In genomic region chr1:42707196-42707595, GRCm38 (mm10) we compare ENCODE assay signal across 20 mouse cellular contexts. TPM values are rescaled to one million over a fixed set of nuclear protein-coding genes. Genes with fewer than 3 reads are reported as not detected.
DNase-seq lines count a peak whose midpoint lies in the region; ATAC-seq and TF ChIP-seq lines count a peak whose summit lies in the region.
"Had no signal": no experiment of that assay in that cellular context is flagged by ENCODE, and none has a peak within 500 bp of the region (broad histone marks: within the 10 kb centered on the region; RNA-seq: fewer than 3 reads in every experiment).

No protein-coding gene starts in this region.

- WGBS in neural tube, embryonic 11.5 days: 3% methylated on average over 5 of the region's 5 CpGs
- 9% methylated on average over 5 of the region's 5 CpGs for WGBS in forebrain, embryonic 16.5 days
- WGBS in hindbrain, postnatal 0 days: 20% methylated on average over 5 of the region's 5 CpGs
- WGBS in neural tube, embryonic 13.5 days: 6% methylated on average over 5 of the region's 5 CpGs

- TF ChIP-seq CTCF in hindbrain, postnatal 0 days (IDR thresholded peaks at IDR 0.05; ENCODE audit: low read depth): no peak

- H3K9ac ChIP-seq in neural tube, embryonic 11.5 days (ENCODE audit: low read length): no peak overlapping the region
- H3K9ac ChIP-seq in forebrain, embryonic 16.5 days (replicated peaks; ENCODE audit: low read depth, low read length): peak overlapping the region; percentile 49
- H3K9ac ChIP-seq in hindbrain, postnatal 0 days (replicated peaks; ENCODE audit: low read length): no peak overlapping the region
- H3K9ac ChIP-seq in neural tube, embryonic 13.5 days: no peak overlapping the region
- H3K9ac ChIP-seq: heart, embryonic 13.5 days; limb, embryonic 13.5 days had no signal

- peaks cover 45% of the 10 kb centered on the region for H3K27me3 ChIP-seq in neural tube, embryonic 11.5 days (ENCODE audit: control insufficient read depth, insufficient read depth, low read length)
- H3K27me3 ChIP-seq in forebrain, embryonic 16.5 days (replicated peaks; ENCODE audit: control insufficient read depth, insufficient read depth, low read length): no peaks in the 10 kb centered on the region
- H3K27me3 ChIP-seq in hindbrain, postnatal 0 days (ENCODE audit: insufficient read depth, low read length): peaks cover 6% of the 10 kb centered on the region; the same call in 1 of the 2 replicates
- peaks cover 55% of the 10 kb centered on the region for H3K27me3 ChIP-seq in neural tube, embryonic 13.5 days
- H3K27me3 ChIP-seq: CH12.LX had no signal

- DNase-seq in neural tube, embryonic 11.5 days (ENCODE audit: low spot score): no peak
- DNase-seq in neural tube, embryonic 10.5 days (ENCODE audit: extremely low spot score, low spot score): no peak
- DNase-seq in hindbrain, postnatal 0 days (ENCODE audit: low spot score): peak; percentile 46
- no peak for DNase-seq in ovary, postnatal 14 days (ENCODE audit: low spot score)
- no peak for DNase-seq in spleen, adult 12 weeks (ENCODE audit: low spot score)
- no peak for DNase-seq in heart, adult 9 months (ENCODE audit: low spot score in 2 of 2)
- DNase-seq: cerebellum, adult 2 months; gastrocnemius, postnatal 10 days; retina, postnatal 1 day had no signal

- no peak overlapping the region for H3K4me3 ChIP-seq in neural tube, embryonic 11.5 days (ENCODE audit: low read depth, low read length)
- peak overlapping the region; percentile 8 for H3K4me3 ChIP-seq in forebrain, embryonic 16.5 days (replicated peaks; ENCODE audit: low read length)
- no peak overlapping the region for H3K4me3 ChIP-seq in hindbrain, postnatal 0 days (ENCODE audit: low read length)
- H3K4me3 ChIP-seq in neural tube, embryonic 13.5 days: no peak overlapping the region
- H3K4me3 ChIP-seq: heart, embryonic 13.5 days; left cerebral cortex, adult 2 months; limb, embryonic 13.5 days had no signal

- ATAC-seq in neural tube, embryonic 11.5 days (ENCODE audit: insufficient read depth, low FRiP score, low TSS enrichment): no peak
- ATAC-seq in forebrain, embryonic 16.5 days: no peak
- no peak for ATAC-seq in hindbrain, postnatal 0 days
- ATAC-seq in neural tube, embryonic 13.5 days (ENCODE audit: low read depth): no peak
- ATAC-seq: activated CD4-positive, CD25-positive, alpha-beta regulatory T cell, adult 4 months had no signal

- no peaks in the 10 kb centered on the region for H3K36me3 ChIP-seq in neural tube, embryonic 11.5 days (ENCODE audit: control insufficient read depth, insufficient read depth, low read length)
- no peaks in the 10 kb centered on the region for H3K36me3 ChIP-seq in forebrain, embryonic 16.5 days (ENCODE audit: control insufficient read depth, insufficient read depth)
- no peaks in the 10 kb centered on the region for H3K36me3 ChIP-seq in hindbrain, postnatal 0 days (ENCODE audit: insufficient read depth, low read length)
- no peaks in the 10 kb centered on the region for H3K36me3 ChIP-seq in neural tube, embryonic 13.5 days
- H3K36me3 ChIP-seq: heart, embryonic 13.5 days; limb, embryonic 13.5 days had no signal

- H3K4me1 ChIP-seq in neural tube, embryonic 11.5 days (ENCODE audit: control insufficient read depth, insufficient read depth, low read length): peaks cover 33% of the 10 kb centered on the region
- H3K4me1 ChIP-seq in forebrain, embryonic 16.5 days (replicated peaks; ENCODE audit: control insufficient read depth, insufficient read depth, low read length): peaks cover 73% of the 10 kb centered on the region
- no peaks in the 10 kb centered on the region; the same call in 1 of the 2 replicates for H3K4me1 ChIP-seq in hindbrain, postnatal 0 days (ENCODE audit: insufficient read depth, low read length)
- H3K4me1 ChIP-seq in neural tube, embryonic 13.5 days (replicated peaks): peaks cover 91% of the 10 kb centered on the region
- H3K4me1 ChIP-seq: heart, embryonic 13.5 days; limb, embryonic 13.5 days had no signal

- H3K9me3 ChIP-seq in neural tube, embryonic 11.5 days (ENCODE audit: control insufficient read depth, low read length): no peaks in the 10 kb centered on the region
- H3K9me3 ChIP-seq in forebrain, embryonic 16.5 days (ENCODE audit: control insufficient read depth, low read length): no peaks in the 10 kb centered on the region
- H3K9me3 ChIP-seq in hindbrain, postnatal 0 days (ENCODE audit: low read length): no peaks in the 10 kb centered on the region
- H3K9me3 ChIP-seq in neural tube, embryonic 13.5 days: no peaks in the 10 kb centered on the region
- H3K9me3 ChIP-seq: heart, embryonic 13.5 days; limb, embryonic 13.5 days had no signal

- peak overlapping the region; percentile 18 for H3K4me2 ChIP-seq in neural tube, embryonic 11.5 days (ENCODE audit: low read depth)
- H3K4me2 ChIP-seq in forebrain, embryonic 16.5 days (ENCODE audit: low read length): peak overlapping the region; percentile 81
- peak overlapping the region; percentile 21; the same call in 1 of the 2 replicates for H3K4me2 ChIP-seq in hindbrain, postnatal 0 days (ENCODE audit: low read depth, low read length)
- H3K4me2 ChIP-seq in neural tube, embryonic 13.5 days: peak overlapping the region; percentile 80; the same call in 1 of the 2 replicates
- H3K4me2 ChIP-seq: heart, embryonic 13.5 days; limb, embryonic 13.5 days had no signal

- no peak overlapping the region for H3K27ac ChIP-seq in neural tube, embryonic 11.5 days (ENCODE audit: low read depth, low read length)
- peak overlapping the region; percentile 79 for H3K27ac ChIP-seq in forebrain, embryonic 16.5 days (ENCODE audit: low read length)
- H3K27ac ChIP-seq in hindbrain, postnatal 0 days: no peak overlapping the region
- no peak overlapping the region for H3K27ac ChIP-seq in neural tube, embryonic 13.5 days (replicated peaks)
- H3K27ac ChIP-seq: heart, embryonic 13.5 days; left cerebral cortex, adult 2 months; limb, embryonic 13.5 days; macrophage; stomach, postnatal 0 days had no signal

RNA-seq across cellular contexts. Expression of gene Pou3f3, which starts 11.6 kb away (rescaled TPM):
- 11.4 and 11.9 TPM in 2 replicates for polyA plus RNA-seq in neural tube, embryonic 11.5 days (2014; fragmentation: Nextera tagmentation; extraction: Ambion mirVana)
- 41.0 and 56.6 TPM in 2 replicates for polyA plus RNA-seq in forebrain, embryonic 16.5 days (2015; fragmentation: Nextera tagmentation; extraction: Ambion mirVana)
- 30.7 and 37.3 TPM in 2 replicates for total RNA-seq in hindbrain, postnatal 0 days (2014; rRNA removed)
- 10.3 and 10.6 TPM in 2 replicates for polyA plus RNA-seq in hindbrain, postnatal 0 days (2015; fragmentation: Nextera tagmentation; extraction: Ambion mirVana)
- 10.5 and 12.2 TPM in 2 replicates for polyA plus RNA-seq in neural tube, embryonic 13.5 days (2015; fragmentation: Nextera tagmentation; extraction: Ambion mirVana)
- total RNA-seq: CH12.LX had no signal
- polyA plus RNA-seq: liver, embryonic 16.5 days; macrophage; small intestine, adult 2 months; stomach, postnatal 0 days had no signal

Comparison
In these comparisons a context has a peak if more than half of its experiments do, and no peak if none do; other contexts are left out.
1. H3K4me2 ChIP-seq: peak in every context shown above with its lines; median percentile 81 in forebrain, embryonic 16.5 days; 80 in neural tube, embryonic 13.5 days; 21 in hindbrain, postnatal 0 days; 18 in neural tube, embryonic 11.5 days.